Mouse (Mus musculus): ENCODE measurements around the gene Rnf34. TPM values are rescaled to one million over a fixed set of nuclear protein-coding genes. Genes with fewer than 3 reads are reported as not detected.

Gene Rnf34
- polyA plus RNA-seq, 1 experiment from 2014 or later = 50.6 TPM

DNA sequence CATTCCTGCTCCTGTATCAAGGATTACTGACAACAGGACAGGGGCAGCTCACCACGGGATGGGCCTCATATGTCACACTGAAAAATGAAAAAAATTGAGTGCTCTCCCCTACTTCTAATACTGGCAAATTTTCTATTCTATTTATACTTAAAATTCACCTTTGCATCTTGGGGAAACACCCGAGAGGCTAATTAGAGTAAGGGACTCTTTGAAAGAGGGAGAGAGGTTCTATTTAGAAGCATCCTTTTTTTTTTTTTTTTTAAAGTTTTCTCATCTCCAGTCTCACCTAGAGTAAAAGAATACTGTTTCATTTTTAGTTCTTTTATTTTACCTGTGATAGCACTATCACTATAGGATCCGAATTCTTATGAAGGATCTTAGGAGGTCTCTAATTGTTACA lies 24.5 kb downstream of the Rnf34 start:
- Histone ChIP-seq H3K27me3 (ENCODE audit: control insufficient read depth, insufficient read depth, low read length) (no peaks in the 10 kb centered on the region), H3K27ac (replicated peaks; ENCODE audit: low read depth, low read length) (no peak overlapping the region), H3K9me3 (replicated peaks; ENCODE audit: control insufficient read depth, low read length) (no peaks in the 10 kb centered on the region), H3K4me1 (ENCODE audit: control insufficient read depth, insufficient read depth, low read length) (no peaks in the 10 kb centered on the region), H3K4me2 (ENCODE audit: low read depth, low read length) (no peak overlapping the region), H3K4me3 (ENCODE audit: low read depth, low read length) (no peak overlapping the region), H3K36me3 (replicated peaks; ENCODE audit: control insufficient read depth, insufficient read depth, low read depth, low read length) (peaks cover 10% of the 10 kb centered on the region), H3K9ac (replicated peaks; ENCODE audit: low read length) (no peak overlapping the region)
- DNase-seq (ENCODE audit: low spot score) (no peak), ATAC-seq (replicated peaks; ENCODE audit: insufficient number of reproducible peaks, low FRiP score, low TSS enrichment, low read depth) (no peak)
- 92% methylated on average over 3 of the region's 3 CpGs for WGBS

- Histone ChIP-seq H3K4me3 (ENCODE audit: low read depth, low read length) (no peak overlapping the region), H3K9ac (replicated peaks; ENCODE audit: low read length) (no peak overlapping the region), H3K27me3 (ENCODE audit: control insufficient read depth, insufficient read depth, low read length) (no peaks in the 10 kb centered on the region), H3K36me3 (replicated peaks; ENCODE audit: control insufficient read depth, insufficient read depth, low read depth, low read length) (peaks cover 11% of the 10 kb centered on the region), H3K9me3 (replicated peaks; ENCODE audit: control insufficient read depth, low read length) (no peaks in the 10 kb centered on the region), H3K4me1 (ENCODE audit: control insufficient read depth, insufficient read depth, low read length) (no peaks in the 10 kb centered on the region), H3K27ac (replicated peaks; ENCODE audit: low read depth, low read length) (no peak overlapping the region), H3K4me2 (ENCODE audit: low read depth, low read length) (no peak overlapping the region)
- 81% methylated on average over 3 of the region's 3 CpGs for WGBS
- no peak for ATAC-seq (replicated peaks; ENCODE audit: insufficient number of reproducible peaks, low FRiP score, low TSS enrichment, low read depth)
- no peak for DNase-seq (ENCODE audit: low spot score)
Observed at GRCm38 (mm10) chr5:122876671-122877070, 26.8 kb downstream of the Rnf34 start.

DNA sequence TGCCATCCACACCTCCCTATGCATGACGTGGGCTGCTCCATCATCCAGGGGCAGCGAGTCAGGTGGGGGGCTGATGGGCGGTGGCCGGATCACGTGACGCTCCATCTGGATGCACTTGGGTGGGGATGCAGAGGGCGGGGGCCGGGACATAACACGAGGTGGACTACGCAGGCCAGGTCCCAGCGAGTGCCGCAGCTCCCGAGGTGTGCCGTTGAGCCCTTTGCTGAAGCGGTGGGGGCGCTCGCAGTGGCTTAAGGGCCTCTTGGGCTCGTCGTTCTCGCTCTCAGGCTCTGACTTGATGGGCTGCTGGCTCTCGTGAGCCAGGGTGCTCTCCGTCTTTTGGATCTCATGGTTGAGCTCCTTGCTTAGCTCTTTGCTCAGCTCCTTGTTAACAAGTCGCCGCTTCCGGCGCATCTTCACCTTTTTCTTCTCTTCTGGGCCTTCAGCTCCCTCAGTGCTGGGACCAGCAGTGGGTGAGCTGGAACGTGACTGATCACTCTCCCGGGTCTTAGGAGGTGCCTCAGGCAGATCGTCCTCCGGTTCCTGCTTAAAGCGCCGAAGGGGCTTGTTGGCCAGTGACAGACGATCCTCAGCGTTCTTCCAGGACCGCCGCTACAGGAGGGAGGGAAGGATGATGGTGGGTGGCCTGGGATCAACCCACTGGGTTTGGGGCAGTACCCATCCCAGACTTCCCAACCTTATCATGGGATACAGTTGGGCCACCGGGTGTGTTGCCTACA lies 30.6 kb downstream of the Rnf34 start:
- Histone ChIP-seq H3K9ac (replicated peaks; ENCODE audit: low read length) (no peak overlapping the region), H3K27me3 (ENCODE audit: control insufficient read depth, insufficient read depth, low read length) (no peaks in the 10 kb centered on the region), H3K27ac (replicated peaks; ENCODE audit: low read depth, low read length) (no peak overlapping the region), H3K9me3 (replicated peaks; ENCODE audit: control insufficient read depth, low read length) (no peaks in the 10 kb centered on the region), H3K36me3 (replicated peaks; ENCODE audit: control insufficient read depth, insufficient read depth, low read depth, low read length) (peaks cover 7% of the 10 kb centered on the region), H3K4me2 (ENCODE audit: low read depth, low read length) (no peak overlapping the region), H3K4me3 (ENCODE audit: low read depth, low read length) (no peak overlapping the region), H3K4me1 (ENCODE audit: control insufficient read depth, insufficient read depth, low read length) (no peaks in the 10 kb centered on the region)
- DNase-seq (ENCODE audit: low spot score) (no peak), ATAC-seq (replicated peaks; ENCODE audit: insufficient number of reproducible peaks, low FRiP score, low TSS enrichment, low read depth) (no peak)
- WGBS = 95% methylated on average over 37 of the region's 37 CpGs

GRCm38 (mm10) chr5:122881313-122881712 lies 31.5 kb downstream of the Rnf34 start:
- ATAC-seq (replicated peaks; ENCODE audit: insufficient number of reproducible peaks, low FRiP score, low TSS enrichment, low read depth) (peak; percentile 82; the same call in 1 of the 2 replicates), DNase-seq (ENCODE audit: low spot score) (peak; percentile 79)
- Histone ChIP-seq H3K9me3 (replicated peaks; ENCODE audit: control insufficient read depth, low read length) (no peaks in the 10 kb centered on the region), H3K4me3 (ENCODE audit: low read depth, low read length) (no peak overlapping the region), H3K27me3 (ENCODE audit: control insufficient read depth, insufficient read depth, low read length) (no peaks in the 10 kb centered on the region), H3K4me2 (ENCODE audit: low read depth, low read length) (no peak overlapping the region), H3K27ac (replicated peaks; ENCODE audit: low read depth, low read length) (no peak overlapping the region), H3K4me1 (ENCODE audit: control insufficient read depth, insufficient read depth, low read length) (no peaks in the 10 kb centered on the region), H3K36me3 (replicated peaks; ENCODE audit: control insufficient read depth, insufficient read depth, low read depth, low read length) (peaks cover 7% of the 10 kb centered on the region), H3K9ac (replicated peaks; ENCODE audit: low read length) (no peak overlapping the region)
- WGBS = 57% methylated on average over 5 of the region's 5 CpGs

- Histone ChIP-seq H3K36me3 (replicated peaks; ENCODE audit: control insufficient read depth, insufficient read depth, low read depth, low read length) (peaks cover 7% of the 10 kb centered on the region), H3K4me1 (ENCODE audit: control insufficient read depth, insufficient read depth, low read length) (no peaks in the 10 kb centered on the region), H3K27ac (replicated peaks; ENCODE audit: low read depth, low read length) (no peak overlapping the region), H3K9me3 (replicated peaks; ENCODE audit: control insufficient read depth, low read length) (no peaks in the 10 kb centered on the region), H3K4me3 (ENCODE audit: low read depth, low read length) (no peak overlapping the region), H3K9ac (replicated peaks; ENCODE audit: low read length) (no peak overlapping the region), H3K4me2 (ENCODE audit: low read depth, low read length) (no peak overlapping the region), H3K27me3 (ENCODE audit: control insufficient read depth, insufficient read depth, low read length) (no peaks in the 10 kb centered on the region)
- ATAC-seq (replicated peaks; ENCODE audit: insufficient number of reproducible peaks, low FRiP score, low TSS enrichment, low read depth) (no peak), DNase-seq (ENCODE audit: low spot score) (no peak)
- 94% methylated on average over 18 of the region's 18 CpGs for WGBS
Observed at GRCm38 (mm10) chr5:122882256-122883050, 32.6 kb downstream of the Rnf34 start.

DNA sequence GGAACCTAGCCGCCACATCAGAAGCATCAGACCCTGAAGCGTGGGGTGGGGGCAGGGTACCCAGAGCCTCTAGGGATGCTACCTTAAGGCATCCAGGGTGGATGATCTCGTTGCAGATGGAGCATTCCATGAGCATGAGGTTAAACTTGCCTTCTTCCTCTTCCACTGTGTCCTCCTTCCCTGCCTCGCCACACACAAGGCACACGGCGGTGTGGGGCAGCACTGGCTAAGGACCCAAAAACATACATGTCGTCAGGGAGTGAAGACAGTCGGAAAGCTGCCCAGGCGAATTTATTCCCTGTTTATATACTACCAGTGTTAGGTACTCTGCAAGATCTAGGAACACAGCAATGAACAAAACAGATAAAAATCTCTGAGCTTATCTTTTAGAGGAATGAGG lies 33.4 kb downstream of the Rnf34 start:
- ATAC-seq (replicated peaks; ENCODE audit: insufficient number of reproducible peaks, low FRiP score, low TSS enrichment, low read depth) (no peak), DNase-seq (ENCODE audit: low spot score) (no peak)
- Histone ChIP-seq H3K9me3 (replicated peaks; ENCODE audit: control insufficient read depth, low read length) (no peaks in the 10 kb centered on the region), H3K4me3 (ENCODE audit: low read depth, low read length) (no peak overlapping the region), H3K4me2 (ENCODE audit: low read depth, low read length) (no peak overlapping the region), H3K36me3 (replicated peaks; ENCODE audit: control insufficient read depth, insufficient read depth, low read depth, low read length) (peaks cover 7% of the 10 kb centered on the region), H3K9ac (replicated peaks; ENCODE audit: low read length) (no peak overlapping the region), H3K4me1 (ENCODE audit: control insufficient read depth, insufficient read depth, low read length) (no peaks in the 10 kb centered on the region), H3K27ac (replicated peaks; ENCODE audit: low read depth, low read length) (no peak overlapping the region), H3K27me3 (ENCODE audit: control insufficient read depth, insufficient read depth, low read length) (no peaks in the 10 kb centered on the region)
- 81% methylated on average over 9 of the region's 9 CpGs for WGBS

DNA sequence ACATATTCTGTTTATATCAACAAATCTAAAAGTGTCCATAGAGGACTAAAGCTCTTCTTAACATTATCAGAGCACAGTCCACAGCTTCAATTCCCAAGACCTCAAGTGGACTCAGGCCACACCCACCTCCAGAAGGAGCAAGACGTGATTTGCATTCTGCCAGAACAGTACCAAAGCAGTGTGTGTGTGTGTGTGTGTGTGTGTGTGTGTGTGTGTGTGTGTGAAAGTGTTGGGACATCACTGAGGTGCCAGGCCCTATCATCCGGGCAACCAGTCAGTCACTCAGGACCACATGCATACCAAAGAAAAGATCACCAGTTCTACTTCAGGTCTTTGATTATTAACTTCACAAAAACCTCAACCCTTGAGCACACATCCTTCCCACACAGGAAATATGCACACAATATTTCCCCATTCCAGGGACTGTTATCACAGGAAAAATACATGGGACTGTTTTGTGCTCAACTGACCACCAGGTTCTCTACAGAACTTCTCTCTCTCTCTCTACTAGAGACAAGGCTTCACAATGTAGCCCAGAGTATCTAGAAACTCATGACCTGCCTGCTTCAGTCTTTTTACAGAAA lies 33.9 kb downstream of the Rnf34 start:
- Histone ChIP-seq H3K4me3 (ENCODE audit: low read depth, low read length) (no peak overlapping the region), H3K9ac (replicated peaks; ENCODE audit: low read length) (no peak overlapping the region), H3K27me3 (ENCODE audit: control insufficient read depth, insufficient read depth, low read length) (no peaks in the 10 kb centered on the region), H3K9me3 (replicated peaks; ENCODE audit: control insufficient read depth, low read length) (no peaks in the 10 kb centered on the region), H3K36me3 (replicated peaks; ENCODE audit: control insufficient read depth, insufficient read depth, low read depth, low read length) (peaks cover 7% of the 10 kb centered on the region), H3K27ac (replicated peaks; ENCODE audit: low read depth, low read length) (no peak overlapping the region), H3K4me2 (ENCODE audit: low read depth, low read length) (no peak overlapping the region), H3K4me1 (ENCODE audit: control insufficient read depth, insufficient read depth, low read length) (no peaks in the 10 kb centered on the region)
- WGBS = 75% methylated on average over 2 of the region's 2 CpGs
- no peak for DNase-seq (ENCODE audit: low spot score)
- no peak for ATAC-seq (replicated peaks; ENCODE audit: insufficient number of reproducible peaks, low FRiP score, low TSS enrichment, low read depth)

Measured in embryonic facial prominence, embryonic 11.5 days (tissue).